Mouse (Mus musculus): Measurements from ENCODE around the gene Serpinf1.
"Not testable (repeated sequence)": the region's sequence is repeated elsewhere in the genome, so short reads cannot be mapped to it uniquely, and the experiment has no call there.

The Serpinf1 gene

DNA sequence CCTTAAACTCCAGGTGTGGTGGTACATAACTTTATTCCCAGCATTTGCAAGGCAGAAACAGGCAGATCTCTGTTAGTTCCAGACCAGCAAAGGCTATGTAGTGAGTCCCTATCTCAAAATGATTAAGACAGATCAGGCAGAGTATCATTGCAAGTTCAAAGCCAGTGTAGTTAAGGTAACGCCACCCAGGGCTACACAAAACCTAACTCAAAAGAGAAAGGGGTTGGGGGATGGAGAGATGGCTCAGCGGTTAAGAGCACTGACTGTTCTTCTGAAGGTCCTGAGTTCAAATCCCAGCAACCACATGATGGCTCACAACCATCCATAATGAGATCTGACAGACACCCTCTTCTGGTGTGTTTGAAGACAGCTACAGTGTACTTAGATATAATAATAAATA lies 33.5 kb upstream of the Serpinf1 start:
- not testable (repeated sequence) for DNase-seq (ENCODE audit: low read depth, low spot score)

DNA sequence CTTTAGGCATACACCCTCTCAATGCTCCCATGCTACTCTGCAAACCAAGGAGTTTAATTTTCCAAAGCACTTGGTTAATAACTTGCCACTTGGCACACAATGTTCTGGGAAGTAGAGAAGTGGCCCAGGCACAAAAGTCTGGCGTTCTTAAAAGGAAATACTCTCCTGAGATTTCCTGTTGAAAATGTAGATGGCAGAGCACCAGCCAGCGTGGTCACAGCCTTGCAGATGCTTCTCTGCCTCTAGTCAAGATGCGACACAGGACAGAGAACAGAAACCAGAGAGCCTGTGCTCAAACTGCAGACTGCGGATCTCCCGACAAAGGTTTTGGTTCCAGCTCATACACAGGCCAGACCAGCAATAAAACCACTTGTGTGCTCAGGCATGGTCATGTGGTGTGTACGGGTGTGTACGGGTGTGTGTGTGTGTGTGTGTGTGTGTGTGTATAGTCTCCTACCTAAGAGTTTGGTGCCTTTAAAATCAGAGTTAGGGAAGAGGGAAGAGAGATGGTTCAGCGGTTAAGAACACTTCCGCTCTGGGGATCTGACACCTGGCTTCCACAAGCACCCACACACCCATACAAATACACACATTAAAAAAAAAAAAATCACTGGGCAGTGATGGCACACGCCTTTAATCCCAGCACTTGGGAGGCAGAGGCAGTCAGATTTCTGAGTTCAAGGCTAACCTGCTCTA lies 32.7 kb upstream of the Serpinf1 start:
- no peak for DNase-seq (ENCODE audit: low read depth, low spot score)

DNA sequence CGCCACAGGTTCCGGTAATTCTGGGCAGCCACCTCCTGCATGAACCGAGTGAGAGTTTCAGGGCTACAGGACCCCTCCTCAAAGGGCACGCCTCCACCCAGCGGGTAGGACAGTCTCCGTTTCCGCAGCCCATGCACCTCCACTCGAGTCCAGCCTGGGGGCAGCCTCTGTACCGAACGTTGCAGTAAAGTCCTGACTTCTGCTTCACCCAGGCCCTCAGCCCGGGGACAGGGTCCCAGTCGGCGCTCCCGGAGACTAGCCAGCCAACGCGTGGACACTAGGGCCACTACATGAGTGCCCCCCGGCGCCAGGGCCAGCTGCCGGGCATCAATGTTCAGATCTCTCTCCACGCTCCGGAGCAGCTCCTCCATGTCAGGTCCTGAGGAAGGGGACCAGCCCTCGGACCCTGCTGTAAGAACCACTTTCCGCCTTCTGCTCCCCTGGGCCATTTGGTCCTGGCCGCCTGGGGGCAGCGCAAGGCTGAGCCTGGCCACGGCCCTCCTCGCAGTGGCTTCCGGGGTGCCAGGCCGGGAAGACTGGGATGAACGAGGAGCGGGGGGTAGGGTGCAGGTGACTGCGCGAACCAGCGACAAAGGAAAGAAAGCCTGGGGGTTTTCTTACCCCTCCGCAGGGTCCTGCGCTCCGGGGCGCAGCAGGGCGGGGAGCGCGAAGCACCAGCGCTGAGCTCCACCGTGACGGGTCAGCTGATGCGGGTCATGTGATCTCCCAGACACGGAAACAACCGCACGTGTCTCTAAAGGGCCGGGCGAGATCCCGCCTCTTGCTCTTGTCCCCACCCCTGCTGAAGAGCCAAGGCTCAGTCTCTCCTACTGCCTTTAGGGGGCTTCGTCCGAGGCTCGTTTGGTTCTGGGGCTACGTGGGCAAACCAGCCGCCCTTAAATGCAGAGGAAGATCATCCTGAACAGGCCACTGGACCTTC lies 31.8 kb upstream of the Serpinf1 start, which contains the start of gene Wdr81:
TSS of gene Wdr81 (minus strand) at position 727 of the 940 bp plus-strand sequence.
- peak; percentile 95 for DNase-seq (ENCODE audit: low read depth, low spot score)

DNA sequence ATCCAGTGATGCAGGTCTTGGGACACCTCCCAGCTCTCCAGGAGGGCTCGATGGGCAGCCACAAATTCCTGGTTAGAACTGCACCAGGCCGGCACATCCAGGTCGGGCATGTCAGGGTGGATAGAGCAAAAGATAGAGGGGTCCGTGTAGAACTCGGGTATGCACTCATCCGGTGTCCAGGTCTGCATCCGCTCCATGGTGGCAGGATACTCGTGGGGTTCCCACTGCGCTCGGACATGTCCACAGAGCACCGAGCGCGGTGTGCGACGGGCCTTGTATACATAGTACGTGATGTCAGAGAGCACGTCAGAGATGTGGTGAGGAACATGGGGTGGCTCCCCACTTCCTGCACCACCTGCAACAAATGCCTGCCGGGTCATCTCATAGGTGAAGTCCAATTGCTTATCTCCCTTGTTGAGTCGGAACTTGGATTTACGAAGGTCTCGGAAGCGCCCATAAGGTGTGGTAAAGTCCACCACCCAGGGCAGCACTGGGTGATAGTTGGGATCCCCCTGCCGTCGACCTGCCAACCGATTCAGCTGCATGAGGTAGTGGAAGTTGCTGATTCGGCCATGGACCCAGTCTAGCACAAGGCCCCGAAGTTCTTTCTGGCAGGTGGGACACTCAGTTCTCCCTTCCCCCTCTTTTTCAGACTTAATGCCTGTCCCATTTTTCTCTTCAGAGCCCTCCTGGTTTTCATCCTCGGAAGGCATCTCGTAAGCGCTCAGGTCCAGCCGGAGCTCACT lies 30.5 kb upstream of the Serpinf1 start:
- no peak for DNase-seq (ENCODE audit: low read depth, low spot score)

DNA sequence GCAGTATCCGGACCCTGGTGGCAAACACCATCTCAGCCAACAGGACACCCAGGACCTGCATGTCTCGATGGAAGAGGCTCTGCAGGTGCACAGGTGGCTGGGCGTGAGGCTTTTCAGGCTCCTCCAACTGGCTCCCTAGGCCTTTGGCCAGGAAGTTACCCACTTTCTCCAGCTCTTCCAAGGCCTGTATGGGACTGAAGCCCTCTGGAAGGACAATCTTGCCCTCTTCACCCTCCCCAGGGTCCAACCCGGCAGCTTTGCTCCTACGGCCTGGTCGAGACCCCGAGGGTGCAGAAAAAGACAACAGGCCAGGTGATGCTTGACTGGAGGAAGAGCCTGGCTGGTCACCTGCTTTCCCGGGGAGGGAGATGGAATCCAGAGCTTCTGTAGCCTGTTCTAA lies 29.6 kb upstream of the Serpinf1 start:
- DNase-seq (ENCODE audit: low read depth, low spot score), result no peak

DNA sequence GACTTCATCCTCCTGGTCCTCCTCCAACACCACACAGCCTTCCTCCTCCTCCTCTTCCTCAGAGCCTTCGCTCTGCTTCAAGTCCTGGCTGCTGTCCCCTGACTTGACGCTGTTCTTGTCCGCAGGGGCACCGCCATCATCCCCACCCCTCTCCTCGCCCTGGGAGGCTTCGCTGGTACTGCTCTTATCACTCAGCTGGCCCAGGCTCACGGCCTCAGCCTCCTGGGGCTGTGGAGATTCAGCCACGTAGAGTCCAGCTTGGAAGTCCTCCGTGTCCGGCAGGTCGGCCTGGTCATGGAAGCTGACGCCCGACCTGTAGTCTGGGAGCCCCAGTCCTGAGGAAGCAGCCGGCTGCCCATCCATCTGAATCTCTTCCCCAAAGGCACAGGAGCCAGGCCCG lies 28.4 kb upstream of the Serpinf1 start:
- DNase-seq (ENCODE audit: low read depth, low spot score), result no peak

DNA sequence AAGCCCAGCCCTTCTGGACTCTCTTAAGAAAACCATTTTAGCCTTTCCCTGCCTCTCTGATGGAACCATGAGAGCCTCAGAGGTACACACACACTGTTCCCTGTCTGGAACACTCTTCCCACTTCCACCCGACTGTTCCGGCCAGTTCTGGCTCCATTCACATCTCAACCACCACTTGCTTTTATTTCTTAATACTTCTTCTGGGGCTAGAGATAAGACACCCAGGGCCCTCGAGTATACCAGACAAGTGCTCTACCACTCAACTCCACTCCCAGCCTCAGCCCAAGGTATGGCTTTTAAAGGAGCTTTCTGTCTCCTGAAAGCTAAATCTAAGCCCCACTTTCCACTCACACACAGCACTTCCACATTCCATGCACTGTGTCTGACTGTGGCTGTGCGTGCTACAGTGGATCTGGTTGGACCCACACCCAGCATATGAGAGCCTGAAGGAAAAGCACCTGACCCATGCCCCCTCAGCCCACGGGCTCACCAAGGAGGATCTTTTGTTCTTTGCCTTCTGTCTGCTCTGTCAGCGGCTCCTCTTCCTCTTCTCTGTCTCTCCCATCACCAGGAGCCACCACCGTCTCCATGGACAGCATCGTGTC lies 27.9 kb upstream of the Serpinf1 start:
- DNase-seq (ENCODE audit: low read depth, low spot score), result no peak

DNA sequence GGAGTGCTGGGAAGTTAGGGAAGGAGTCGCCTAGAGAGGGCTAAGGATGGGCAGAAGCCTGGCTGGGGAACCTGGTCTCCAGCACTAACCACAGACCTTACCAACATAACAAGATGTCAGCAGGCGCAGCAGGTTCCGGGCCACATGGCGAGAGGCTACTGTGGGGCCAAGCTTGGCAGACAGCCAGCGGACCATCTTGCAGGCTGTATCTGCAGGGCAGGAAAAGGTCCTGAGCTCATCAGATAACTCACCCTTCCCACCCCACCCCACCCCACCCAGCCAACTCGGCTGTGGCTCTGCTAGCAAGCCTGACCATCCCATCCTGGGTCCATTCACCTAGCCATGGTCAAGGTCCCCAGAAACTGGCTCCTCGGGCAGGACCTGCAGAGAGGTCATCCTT lies 27.2 kb upstream of the Serpinf1 start:
- no peak for DNase-seq (ENCODE audit: low read depth, low spot score)

DNA sequence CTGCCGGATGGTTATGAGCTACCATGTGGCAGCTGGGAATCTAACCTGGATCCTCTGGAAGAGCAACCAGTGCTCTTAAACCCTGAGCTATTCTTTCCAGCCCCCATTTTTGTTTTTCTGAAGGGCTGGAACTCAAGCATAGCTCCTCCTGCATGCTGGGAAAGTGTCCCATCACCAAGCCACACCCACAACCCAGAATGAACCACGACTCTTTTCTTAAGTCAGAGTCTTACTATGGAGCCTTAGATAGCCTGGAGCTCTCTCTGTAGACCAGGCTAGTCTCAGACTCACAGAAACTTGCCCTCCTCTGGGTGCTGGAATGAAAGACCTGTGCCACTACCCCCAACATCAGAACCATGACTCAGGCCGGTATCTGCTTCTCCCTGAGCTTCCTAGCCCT lies 26.1 kb upstream of the Serpinf1 start:
- DNase-seq (ENCODE audit: low read depth, low spot score), result no peak

DNA sequence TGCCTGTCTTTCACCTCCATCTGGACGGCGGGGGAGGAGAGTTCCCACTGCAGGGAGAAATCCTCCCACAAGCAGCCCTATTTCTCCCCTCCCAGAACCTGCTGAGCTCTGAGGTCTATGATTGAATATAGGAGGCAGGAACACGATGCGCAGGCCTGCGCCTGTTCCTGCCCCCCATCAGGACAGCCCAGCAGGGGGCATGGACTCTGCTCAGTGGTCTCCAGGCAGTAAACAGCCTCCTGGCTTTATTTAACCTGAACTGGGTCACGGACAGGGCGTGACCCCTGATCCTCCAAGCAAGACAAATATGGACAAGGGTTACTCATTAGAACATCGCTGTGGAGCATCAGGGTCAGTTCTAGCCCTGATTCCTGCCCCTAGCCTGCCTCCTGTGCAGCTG lies 21.2 kb upstream of the Serpinf1 start:
- peak; percentile 43 for DNase-seq (ENCODE audit: low read depth, low spot score)

DNA sequence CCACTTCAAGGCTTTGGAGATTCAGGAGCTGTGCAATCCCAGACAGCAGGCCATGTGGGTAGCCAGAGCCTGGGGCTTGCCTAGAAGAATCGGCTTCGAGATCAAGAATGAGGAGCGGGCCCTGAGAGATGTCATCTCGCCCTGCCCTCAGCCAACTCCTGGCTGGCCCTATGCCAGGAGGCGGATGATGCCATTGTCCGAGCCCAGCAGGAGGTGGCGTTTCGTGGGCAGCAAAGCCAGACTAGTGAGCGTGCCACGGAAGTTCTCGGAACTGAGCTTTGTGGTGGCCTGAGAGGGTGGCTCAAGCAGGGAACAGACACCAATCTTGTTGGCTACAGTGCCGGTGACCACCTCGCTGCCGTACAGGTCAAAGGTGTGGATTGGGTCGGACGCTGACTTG lies 19.1 kb upstream of the Serpinf1 start:
- peak; percentile 34 for DNase-seq (ENCODE audit: low read depth, low spot score)

DNA sequence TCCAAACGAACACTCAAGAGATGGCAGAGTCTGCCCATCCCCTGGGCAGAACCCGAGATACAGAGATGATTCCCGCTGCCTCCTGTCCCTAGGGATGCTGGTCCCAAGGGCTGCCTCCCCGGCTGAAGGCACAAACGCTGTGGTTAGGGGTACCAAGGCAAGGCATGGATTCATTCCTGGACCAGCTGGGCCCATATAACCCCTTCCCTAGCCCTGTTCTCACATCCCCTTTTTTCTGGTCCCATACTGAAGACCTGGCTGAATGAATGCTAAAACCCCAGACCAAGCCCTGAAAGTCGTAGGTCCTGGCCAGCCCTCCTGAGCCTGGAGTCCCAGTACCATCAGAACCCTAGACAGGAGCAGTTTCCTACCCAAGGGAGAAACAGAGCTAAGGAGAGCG lies 18.5 kb upstream of the Serpinf1 start:
- DNase-seq (ENCODE audit: low read depth, low spot score), result no peak

DNA sequence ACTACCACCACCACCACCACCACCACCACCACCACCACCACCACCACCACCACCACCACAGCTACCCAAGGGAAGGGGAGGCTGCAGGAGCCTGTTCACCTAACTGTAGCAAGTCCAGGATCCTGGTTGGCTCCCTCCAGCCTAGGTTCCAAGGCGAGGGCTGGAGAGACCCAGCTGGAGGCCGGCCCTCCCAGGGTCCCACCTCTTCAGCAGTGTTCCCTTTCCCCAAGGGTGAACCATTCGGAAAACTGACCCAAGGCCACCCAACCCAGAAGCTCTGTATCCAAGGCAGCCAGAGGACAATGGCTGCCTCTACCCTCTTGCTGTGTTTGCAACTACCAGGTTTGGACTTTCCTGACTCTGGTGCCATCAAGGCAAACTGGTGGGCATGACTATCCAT lies 17.4 kb upstream of the Serpinf1 start:
- no peak for DNase-seq (ENCODE audit: low read depth, low spot score)

DNA sequence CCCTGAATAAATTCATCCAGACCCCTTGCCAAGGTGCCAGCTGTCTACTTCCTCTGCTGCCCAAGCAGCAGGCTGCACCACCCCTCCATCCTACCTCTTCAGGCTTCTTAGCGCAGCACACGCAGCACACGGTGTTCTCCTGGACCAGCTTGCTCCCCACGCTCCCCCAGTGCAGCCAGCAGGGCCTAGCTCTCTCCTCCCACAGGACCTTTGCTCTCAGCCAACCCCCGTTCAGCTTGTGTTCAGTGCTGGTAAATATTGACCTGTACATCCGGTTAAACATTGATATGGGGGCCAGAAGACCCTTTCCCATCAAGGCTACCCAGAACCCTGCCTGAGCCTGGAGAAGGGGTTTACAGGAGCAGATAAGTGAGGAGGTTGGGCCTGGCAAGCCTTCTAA lies 16.9 kb upstream of the Serpinf1 start, which contains the start of gene Serpinf2:
TSS of gene Serpinf2 (minus strand) at position 229 of the 400 bp plus-strand sequence.
- DNase-seq (ENCODE audit: low read depth, low spot score), result no peak

DNA sequence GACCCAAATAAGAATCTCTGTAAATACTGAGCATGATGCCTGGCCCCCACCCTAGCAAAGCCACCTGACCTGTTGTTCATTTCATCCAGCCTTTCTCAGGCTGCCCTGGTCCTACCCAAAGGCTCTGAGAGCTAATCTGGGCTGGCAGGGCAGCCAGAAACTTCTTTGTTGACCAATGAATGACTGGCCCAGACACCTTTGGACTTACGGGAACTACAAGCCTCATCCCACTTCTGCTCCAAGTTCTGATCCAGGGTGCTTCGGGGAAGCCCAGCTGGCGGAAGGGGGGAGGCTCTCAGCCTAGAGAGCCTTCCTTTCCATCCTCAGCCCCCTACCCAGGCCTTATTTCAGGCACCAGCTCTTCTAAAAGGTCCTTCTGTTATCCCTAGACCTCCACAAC lies 16.3 kb upstream of the Serpinf1 start:
- DNase-seq (ENCODE audit: low read depth, low spot score), result no peak

DNA sequence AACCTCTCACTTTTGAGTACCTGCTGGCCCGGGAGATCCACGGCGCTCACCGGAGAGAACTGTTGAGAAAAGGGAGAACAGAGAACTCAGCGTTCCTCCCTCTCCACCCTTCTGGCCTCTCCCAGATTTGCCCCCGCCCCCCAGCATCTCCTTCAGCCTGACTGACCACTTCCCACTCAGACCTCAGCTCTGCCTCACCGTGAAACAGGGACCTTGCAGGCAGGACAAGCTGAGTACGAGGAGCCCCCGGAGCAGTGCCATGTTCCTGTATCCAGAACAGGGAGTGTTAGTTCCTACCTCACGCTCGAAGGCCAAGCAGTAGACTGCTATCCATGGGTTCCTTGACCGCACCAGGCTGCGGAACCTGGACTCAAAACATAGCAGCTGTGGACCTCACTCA lies 15.7 kb upstream of the Serpinf1 start:
- no peak for DNase-seq (ENCODE audit: low read depth, low spot score)

DNA sequence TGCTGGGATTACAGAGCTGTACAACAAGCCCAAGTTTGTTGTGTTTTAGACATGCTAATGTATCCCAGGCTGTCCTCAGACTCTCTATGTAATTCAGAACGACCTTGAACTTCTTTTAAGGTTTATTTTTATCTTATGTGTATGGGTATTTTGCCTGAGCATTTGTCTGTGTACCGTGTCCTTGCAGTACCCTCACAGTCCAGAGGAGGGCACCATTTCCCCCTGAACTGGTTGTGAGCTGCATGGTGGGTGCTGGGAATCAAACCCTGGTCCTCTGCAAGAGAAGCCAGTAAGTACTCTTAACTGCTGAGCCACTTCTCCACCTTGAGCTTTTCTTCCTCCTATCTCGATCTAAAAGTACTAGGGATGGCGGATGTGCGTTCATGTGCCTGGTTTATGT lies 11.6 kb upstream of the Serpinf1 start:
- DNase-seq (ENCODE audit: low read depth, low spot score), result peak; percentile 35

DNA sequence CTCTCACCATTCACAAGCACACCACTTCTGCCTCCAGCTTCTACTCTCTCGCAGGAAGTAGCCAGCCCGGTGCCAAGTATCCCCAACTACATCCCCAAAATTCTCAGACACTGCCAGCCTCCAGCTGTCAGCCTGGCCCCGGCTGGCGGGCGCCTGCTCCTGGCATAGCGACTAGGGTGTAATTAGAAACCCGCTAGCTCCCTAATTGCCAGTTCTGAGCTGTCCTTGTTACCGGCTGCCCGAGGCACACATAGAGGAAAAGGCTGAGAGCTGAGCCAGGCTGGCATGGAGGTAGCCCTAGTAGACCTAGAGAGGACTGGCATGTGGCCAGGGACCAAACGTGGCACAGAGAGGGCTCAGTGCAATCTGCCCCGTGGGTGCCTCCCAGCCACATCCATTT lies 8.8 kb upstream of the Serpinf1 start:
- DNase-seq (ENCODE audit: low read depth, low spot score), result no peak

DNA sequence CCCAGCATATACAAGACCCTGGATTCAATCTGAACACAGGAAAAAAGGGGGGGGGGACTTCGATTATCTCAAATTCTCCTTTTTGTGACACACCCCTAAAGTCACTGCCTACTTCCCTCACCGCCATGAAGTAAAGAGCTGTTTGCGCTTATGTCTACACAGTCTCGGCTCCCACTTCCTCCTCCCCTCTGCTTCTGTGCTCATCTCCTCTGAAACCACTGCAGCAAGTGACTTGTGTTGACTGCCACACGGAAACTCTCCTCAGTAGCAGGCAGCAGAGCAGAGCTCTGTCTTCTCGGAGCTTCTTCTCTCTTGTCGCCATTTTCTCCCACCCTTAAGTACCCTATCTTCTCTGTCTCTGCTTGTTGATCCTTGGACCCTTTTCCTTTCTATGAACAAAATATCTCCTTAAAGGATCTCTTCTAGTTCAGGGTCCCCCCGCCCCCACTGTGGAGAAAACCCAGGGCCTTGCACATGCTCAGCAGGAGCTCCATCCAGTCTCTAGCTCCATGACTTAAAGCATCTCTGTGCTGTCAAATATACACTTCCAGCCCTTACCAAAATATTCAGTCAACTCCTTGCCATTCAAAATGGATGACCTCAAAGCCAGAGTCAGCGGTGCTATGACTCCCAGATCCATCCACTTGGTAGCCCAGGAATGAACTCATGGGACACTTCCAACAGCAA lies 6.7 kb upstream of the Serpinf1 start:
- DNase-seq (ENCODE audit: low read depth, low spot score), result no peak

DNA sequence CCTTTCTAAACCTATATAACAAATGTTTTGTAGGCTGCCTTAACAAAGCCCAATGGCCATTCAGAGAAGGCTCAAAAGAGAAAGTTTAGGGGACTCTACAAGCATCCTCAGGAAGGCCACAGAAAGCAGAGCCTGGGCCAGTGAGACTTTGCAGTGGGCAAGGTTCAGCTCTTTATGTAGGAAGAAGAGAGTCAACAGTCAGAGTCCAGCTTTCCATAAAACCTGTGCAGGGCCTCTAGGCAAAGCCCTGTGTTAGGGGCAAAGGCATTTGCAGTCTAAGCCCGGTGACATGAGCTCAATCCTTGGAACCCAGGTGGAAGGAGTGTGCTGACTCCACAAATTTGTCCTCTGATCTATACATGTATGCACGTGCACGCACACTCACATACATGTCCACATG lies 2.0 kb upstream of the Serpinf1 start:
- no peak for DNase-seq (ENCODE audit: low read depth, low spot score)

DNA sequence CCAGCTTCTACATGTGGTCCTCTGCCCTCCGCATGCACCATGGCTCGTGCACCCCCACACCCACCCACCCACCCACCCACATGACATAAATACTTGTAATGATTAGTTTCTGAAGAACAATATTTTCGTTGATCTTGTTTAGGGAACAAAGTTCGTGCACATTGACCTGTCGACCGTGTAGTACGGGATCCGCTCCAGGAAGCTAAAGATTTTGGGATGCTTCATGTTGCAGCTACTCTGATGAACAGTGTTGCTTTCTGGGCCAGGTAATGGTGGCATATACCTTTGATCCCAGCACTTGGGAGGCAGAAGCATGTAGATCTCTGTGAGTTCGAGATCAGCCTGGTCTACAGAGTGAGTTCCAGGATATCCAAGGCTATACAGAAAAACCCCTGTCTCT lies 1.5 kb upstream of the Serpinf1 start:
- DNase-seq (ENCODE audit: low read depth, low spot score), result no peak

All from ZHBTc4 (cell line).